Mouse (Mus musculus) liver, adult 2 months (tissue): Measurements from ENCODE around the gene Kif1a.
A peak's percentile ranks its signal among the peaks of the same experiment; 100 is the strongest.

ENCODE experiments used
- CTCF ChIP-seq: fragments of 200-500 bp; IDR thresholded peaks from 2 replicates; pipeline ENCODE4 v1.5.1; 2011; ENCODE audit warnings: low read depth, low read length, control low read depth
- POLR2A ChIP-seq: fragments of 200-500 bp; IDR thresholded peaks from 2 replicates; pipeline ENCODE4 v1.6.1; 2011; ENCODE audit warnings: low read length, control low read depth; ENCODE audit not compliant: insufficient read depth; ENCODE audit errors: extremely low read depth

GRCm38 (mm10) chr1:93080930-93081589 is 20.7 kb downstream of the Kif1a start:
- TF ChIP-seq CTCF (peak; percentile 86), POLR2A (no peak)
